Mouse (Mus musculus) liver, adult (tissue): ENCODE results near the gene Tomm20.

Source experiments
- GATA4 ChIP-seq: IDR thresholded peaks from 2 replicates; pipeline ENCODE4 v1.6.1; 2014; ENCODE audit warnings: mild to moderate bottlenecking, low read length; ENCODE audit not compliant: insufficient replicate concordance

Gene Tomm20

GRCm38 (mm10) chr8:126913241-126914106 is 32.2 kb downstream of the Tomm20 start:
- TF ChIP-seq GATA4, result no peak

GRCm38 (mm10) chr8:126909371-126909802 is 36.3 kb downstream of the Tomm20 start:
- no peak for TF ChIP-seq GATA4

DNA sequence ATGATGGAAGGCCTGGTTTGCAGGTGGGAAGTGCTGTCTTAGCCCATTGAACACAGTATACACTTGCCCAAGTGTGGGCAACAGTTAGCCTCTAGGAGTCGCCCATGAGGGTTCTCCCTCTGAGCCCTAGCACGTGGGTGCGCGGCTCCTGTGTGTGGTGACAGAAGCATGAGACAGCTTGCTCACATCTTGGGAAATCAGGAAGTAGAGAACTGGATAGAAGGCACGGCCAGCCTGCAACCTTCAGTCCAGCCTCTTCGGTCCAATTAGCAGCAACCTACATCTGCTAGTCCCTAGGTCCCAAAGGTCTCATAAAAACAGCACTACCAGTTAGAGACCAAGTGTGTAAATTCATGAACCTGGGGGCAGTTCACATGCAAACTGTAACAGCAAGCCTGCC is 36.8 kb downstream of the Tomm20 start:
- TF ChIP-seq GATA4, result no peak

DNA sequence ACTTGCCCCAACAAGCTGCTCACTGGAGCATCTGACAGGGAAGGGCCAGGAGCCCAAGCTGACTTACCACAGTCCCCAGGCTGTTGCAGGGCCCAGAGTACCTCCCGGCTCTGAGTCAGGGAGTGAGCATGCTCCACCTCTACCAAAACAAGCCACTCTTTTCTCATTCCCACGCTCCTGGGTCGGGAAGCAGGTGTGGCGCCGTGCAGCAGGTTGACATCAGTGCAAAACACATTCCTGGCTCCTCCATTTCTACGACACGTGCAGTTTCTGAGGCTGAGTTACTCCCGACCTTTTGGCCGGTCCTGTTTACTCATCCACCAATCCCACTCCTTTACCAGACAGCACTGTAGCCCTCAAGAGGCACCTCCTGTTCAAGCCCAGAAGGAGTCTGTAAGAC is 37.7 kb downstream of the Tomm20 start:
- no peak for TF ChIP-seq GATA4

DNA sequence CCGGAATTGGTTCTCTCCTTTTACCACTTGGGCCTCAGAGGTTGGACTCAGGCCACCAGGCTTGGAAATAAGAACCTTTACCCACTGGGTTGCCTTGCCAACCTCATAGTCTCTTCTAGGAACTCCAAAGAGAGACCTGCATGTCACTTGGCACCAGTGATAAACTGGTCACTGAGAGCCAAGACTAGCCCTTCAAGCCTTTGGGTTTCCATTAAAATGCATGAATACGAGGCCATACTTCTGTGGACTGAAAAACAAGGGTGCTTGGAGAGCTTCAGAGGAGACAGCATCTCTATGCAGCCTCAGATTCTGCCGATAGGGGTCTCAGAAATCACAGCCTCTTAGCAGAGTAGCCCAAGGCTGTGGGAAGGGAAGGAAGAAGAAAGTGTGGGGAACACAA is 38.3 kb downstream of the Tomm20 start:
- TF ChIP-seq GATA4, result no peak

GRCm38 (mm10) chr8:126905387-126905786 is 40.3 kb downstream of the Tomm20 start:
- TF ChIP-seq GATA4, result no peak

GRCm38 (mm10) chr8:126903927-126904326 is 41.7 kb downstream of the Tomm20 start:
- TF ChIP-seq GATA4, result no peak

GRCm38 (mm10) chr8:126903224-126903895 is 42.3 kb downstream of the Tomm20 start:
- no peak for TF ChIP-seq GATA4

GRCm38 (mm10) chr8:126901612-126902011 is 44.0 kb downstream of the Tomm20 start:
- no peak for TF ChIP-seq GATA4

GRCm38 (mm10) chr8:126901049-126901448 is 44.6 kb downstream of the Tomm20 start:
- no peak for TF ChIP-seq GATA4

DNA sequence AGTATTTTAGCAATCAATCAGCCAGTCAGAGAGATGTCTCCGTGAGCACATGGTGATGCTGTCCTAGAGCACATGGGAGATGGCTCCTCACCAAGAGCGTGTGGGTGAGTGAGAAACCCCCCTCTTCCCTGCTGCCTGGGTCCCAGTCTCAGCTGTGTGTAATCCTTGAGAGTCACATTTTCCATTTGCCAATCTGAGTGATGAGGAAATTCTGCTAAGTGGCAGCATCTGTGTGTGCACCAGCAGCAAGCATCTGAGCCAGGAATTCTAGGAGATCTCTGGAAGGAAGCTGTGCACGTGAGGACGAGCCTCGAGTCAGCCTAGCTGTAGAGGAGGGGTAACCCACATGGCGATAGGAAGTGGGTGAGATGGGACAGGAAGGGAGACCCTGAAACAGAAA is 50.5 kb downstream of the Tomm20 start:
- TF ChIP-seq GATA4, result no peak

GRCm38 (mm10) chr8:126887639-126888006 is 58.0 kb downstream of the Tomm20 start:
- TF ChIP-seq GATA4, result no peak

- peak; percentile 95 for TF ChIP-seq GATA4
Observed at GRCm38 (mm10) chr8:126886741-126887638, 58.7 kb downstream of the Tomm20 start.

GRCm38 (mm10) chr8:126885554-126886485 is 59.8 kb downstream of the Tomm20 start:
- no peak for TF ChIP-seq GATA4

DNA sequence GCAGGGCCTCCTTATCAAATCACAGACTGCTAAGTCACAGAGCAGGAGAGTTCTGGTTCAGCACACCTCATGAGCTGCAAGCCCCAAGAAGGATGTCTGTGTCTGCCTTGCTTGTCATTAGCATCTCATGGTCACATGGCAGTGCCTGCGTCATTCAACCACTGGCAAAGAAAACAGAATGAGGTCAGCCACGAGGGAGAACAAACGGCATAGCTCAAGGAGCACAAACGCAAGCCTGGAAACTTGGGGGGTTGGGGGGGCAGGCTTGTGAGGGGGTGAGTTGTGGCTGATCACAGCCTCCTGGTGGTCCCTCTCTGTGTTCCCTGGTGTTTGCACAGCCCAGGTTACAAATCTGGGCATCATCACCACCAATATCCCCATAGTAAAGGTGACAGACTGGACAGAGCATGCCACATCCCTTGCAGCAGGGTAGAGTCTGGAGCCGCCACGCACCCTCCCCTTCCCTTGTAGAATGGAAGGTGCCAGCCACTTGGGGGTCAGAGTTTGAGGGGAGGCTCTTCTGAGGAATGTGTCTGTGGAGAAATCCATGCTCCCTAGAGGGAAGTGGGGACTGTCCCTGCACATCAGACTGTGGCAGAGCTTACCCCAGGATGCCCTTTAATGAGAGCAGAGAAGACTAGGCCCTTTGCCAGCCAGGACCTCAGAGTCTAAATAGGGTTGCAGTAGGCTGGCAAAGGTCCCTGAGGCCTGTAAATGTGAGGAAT is 61.3 kb downstream of the Tomm20 start:
- no peak for TF ChIP-seq GATA4
